Mouse (Mus musculus) E14TG2a.4 (cell line): ENCODE measurements around the gene Pum1.

Source experiments
- CTCF ChIP-seq: conservative IDR thresholded peaks from 2 replicates; pipeline ENCODE4 v1.5.1; 2014; ENCODE audit warnings: low read length
- POU5F1 ChIP-seq: IDR thresholded peaks from 2 replicates; pipeline ENCODE4 v1.6.1; 2014; ENCODE audit warnings: low read length, borderline replicate concordance

DNA sequence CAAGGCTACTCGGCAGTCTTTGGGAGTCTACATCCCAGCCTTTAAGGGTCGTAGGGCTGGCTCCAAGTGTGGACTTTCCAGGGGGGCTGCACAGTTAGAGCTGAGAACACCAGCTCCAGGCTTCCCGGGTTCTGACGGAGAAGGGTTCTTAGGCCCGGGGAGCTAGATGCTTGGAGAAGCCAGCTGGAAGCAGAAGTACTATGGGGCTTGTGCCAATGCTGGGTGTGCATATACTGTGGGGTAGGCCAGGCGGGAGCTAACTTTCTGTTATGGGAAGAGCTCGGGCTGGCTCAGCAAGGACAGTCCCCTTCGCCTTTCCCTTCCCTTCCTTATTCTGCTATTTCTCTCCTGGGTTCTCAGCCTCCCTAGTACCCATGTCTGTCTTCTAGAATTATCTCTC is 152.7 kb downstream of the Pum1 start:
- TF ChIP-seq CTCF, result no peak
- no peak for TF ChIP-seq POU5F1
